8 mouse cellular contexts compared by ENCODE assay signal in the genomic region with DNA sequence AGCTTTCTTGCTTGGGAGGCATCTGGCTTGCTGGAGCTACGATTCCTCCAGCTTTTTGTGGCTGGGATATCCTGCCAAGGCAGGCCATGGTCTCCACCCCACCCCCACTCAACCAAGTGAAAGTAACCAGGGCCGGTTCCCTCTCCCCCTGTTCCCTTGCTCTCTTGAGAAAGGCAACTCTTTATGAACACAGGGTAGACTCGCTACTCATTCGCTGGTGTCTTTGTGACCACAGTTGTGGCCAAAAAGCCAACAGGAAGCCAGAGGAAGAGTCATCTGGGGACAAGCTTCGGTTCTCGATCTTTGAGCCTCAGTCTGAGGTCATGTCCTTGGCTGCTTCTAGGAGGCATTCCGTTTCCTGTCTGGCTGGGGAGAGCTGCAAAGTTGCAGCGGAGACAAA. TPM values are rescaled to one million over a fixed set of nuclear protein-coding genes. Genes with fewer than 3 reads are reported as not detected.
A peak's percentile ranks its signal among the peaks of the same experiment; 100 is the strongest.
DNase-seq lines count a peak whose midpoint lies in the region; ATAC-seq and TF ChIP-seq lines count a peak whose summit lies in the region.

No protein-coding gene starts in this region.

- H3K4me1 ChIP-seq in G1E (ENCODE audit: insufficient read depth, low read depth, low read length) = peaks cover 58% of the 10 kb centered on the region
- no peaks in the 10 kb centered on the region for H3K4me1 ChIP-seq in intestine, postnatal 0 days (replicated peaks; ENCODE audit: control insufficient read depth, insufficient read depth, low read length)
- H3K4me1 ChIP-seq in lung, embryonic 15.5 days = peaks cover 24% of the 10 kb centered on the region
- H3K4me1 ChIP-seq in testis, adult 2 months (ENCODE audit: control insufficient read depth, insufficient read depth, low read length) = no peaks in the 10 kb centered on the region
- H3K4me1 ChIP-seq in forebrain, embryonic 14.5 days (ENCODE audit: control insufficient read depth, insufficient read depth, low read length) = 0 out of 2 replicates have a peak, but pooled peaks cover 3% of the 10 kb centered on the region
- 0 out of 2 replicates have a peak, but pooled peaks cover 5% of the 10 kb centered on the region for H3K4me1 ChIP-seq in forebrain, embryonic 15.5 days

- 46% methylated on average over 8 of the region's 8 CpGs for whole genome bisulfite sequencing in intestine, postnatal 0 days
- 16% methylated on average over 8 of the region's 8 CpGs for WGBS in lung, embryonic 15.5 days
- WGBS in forebrain, embryonic 14.5 days = 85% methylated on average over 8 of the region's 8 CpGs
- 76% methylated on average over 8 of the region's 8 CpGs for WGBS in forebrain, embryonic 15.5 days

- no peak for TF ChIP-seq POLR2A in testis, adult 2 months (IDR thresholded peaks at IDR 0.05; ENCODE audit: control insufficient read depth, low read depth, low read length)

- no peaks in the 10 kb centered on the region for H3K36me3 ChIP-seq in G1E (replicated peaks)
- H3K36me3 ChIP-seq in intestine, postnatal 0 days (ENCODE audit: control insufficient read depth, insufficient read depth) = no peaks in the 10 kb centered on the region
- no peaks in the 10 kb centered on the region for H3K36me3 ChIP-seq in lung, embryonic 15.5 days
- no peaks in the 10 kb centered on the region for H3K36me3 ChIP-seq in testis, adult 2 months (ENCODE audit: control insufficient read depth, insufficient read depth, low read length)
- no peaks in the 10 kb centered on the region for H3K36me3 ChIP-seq in forebrain, embryonic 14.5 days (ENCODE audit: control insufficient read depth, insufficient read depth, low read length)
- H3K36me3 ChIP-seq in forebrain, embryonic 15.5 days = no peaks in the 10 kb centered on the region

- H3K9ac ChIP-seq in intestine, postnatal 0 days (ENCODE audit: low read depth, low read length) = no peak overlapping the region
- no peak overlapping the region for H3K9ac ChIP-seq in lung, embryonic 15.5 days
- H3K9ac ChIP-seq in forebrain, embryonic 14.5 days (ENCODE audit: low read length) = no peak overlapping the region
- H3K9ac ChIP-seq in forebrain, embryonic 15.5 days (replicated peaks) = no peak overlapping the region

- peaks cover 70% of the 10 kb centered on the region for H3K27me3 ChIP-seq in G1E (ENCODE audit: insufficient read depth, low read length)
- no peaks in the 10 kb centered on the region for H3K27me3 ChIP-seq in intestine, postnatal 0 days (replicated peaks; ENCODE audit: control insufficient read depth, insufficient read depth, low read length)
- H3K27me3 ChIP-seq in lung, embryonic 15.5 days = no peaks in the 10 kb centered on the region
- no peaks in the 10 kb centered on the region for H3K27me3 ChIP-seq in testis, adult 2 months (ENCODE audit: control insufficient read depth, insufficient read depth, low read length)
- H3K27me3 ChIP-seq in forebrain, embryonic 14.5 days (replicated peaks; ENCODE audit: control insufficient read depth, insufficient read depth, low read length) = no peaks in the 10 kb centered on the region
- H3K27me3 ChIP-seq in forebrain, embryonic 15.5 days = no peaks in the 10 kb centered on the region

- H3K4me2 ChIP-seq in intestine, postnatal 0 days (replicated peaks; ENCODE audit: low read depth) = no peak overlapping the region
- peak overlapping the region; percentile 26 for H3K4me2 ChIP-seq in lung, embryonic 15.5 days
- no peak overlapping the region for H3K4me2 ChIP-seq in forebrain, embryonic 14.5 days (ENCODE audit: low read length)
- H3K4me2 ChIP-seq in forebrain, embryonic 15.5 days (replicated peaks) = no peak overlapping the region

- peak overlapping the region; percentile 4; the same call in 1 of the 2 replicates for H3K27ac ChIP-seq in intestine, postnatal 0 days (ENCODE audit: low read depth, low read length)
- H3K27ac ChIP-seq in lung, embryonic 15.5 days = peak overlapping the region; percentile 35
- 0 out of 2 replicates have a peak overlapping the region, but pooled peaks have one; percentile 9 for H3K27ac ChIP-seq in testis, adult 2 months (ENCODE audit: control insufficient read depth, insufficient read depth, low read depth, low read length)
- no peak overlapping the region for H3K27ac ChIP-seq in forebrain, embryonic 14.5 days (ENCODE audit: low read depth, low read length)
- H3K27ac ChIP-seq in forebrain, embryonic 15.5 days (replicated peaks) = no peak overlapping the region

- H3K4me3 ChIP-seq in G1E (ENCODE audit: low read depth, low read length) = no peak overlapping the region; the same call in 1 of the 2 replicates
- H3K4me3 ChIP-seq in intestine, postnatal 0 days (ENCODE audit: low read depth, low read length) = no peak overlapping the region
- H3K4me3 ChIP-seq in lung, embryonic 15.5 days = no peak overlapping the region
- no peak overlapping the region for H3K4me3 ChIP-seq in testis, adult 2 months (ENCODE audit: control insufficient read depth, low read depth, low read length)
- no peak overlapping the region for H3K4me3 ChIP-seq in forebrain, embryonic 14.5 days (ENCODE audit: low read depth, low read length)
- no peak overlapping the region for H3K4me3 ChIP-seq in forebrain, embryonic 15.5 days

- peak; percentile 74 for ATAC-seq in CD4-positive, CD25-positive, alpha-beta regulatory T cell, adult 4 months
- ATAC-seq in G1E (ENCODE audit: extremely low read depth, insufficient number of reproducible peaks, low FRiP score, poor library complexity, severe bottlenecking) = peak; percentile 45
- ATAC-seq in intestine, postnatal 0 days = no peak
- ATAC-seq in lung, embryonic 15.5 days (ENCODE audit: borderline replicate concordance, extremely low read depth, low FRiP score, low TSS enrichment) = 0 out of 2 replicates have a peak, but pooled peaks have one; percentile 27
- ATAC-seq in forebrain, embryonic 14.5 days = no peak
- ATAC-seq in forebrain, embryonic 15.5 days (replicated peaks) = no peak

- no peak for TF ChIP-seq CTCF in G1E (IDR thresholded peaks at IDR 0.05; ENCODE audit: low read depth, low read length)
- no peak for TF ChIP-seq CTCF in intestine, postnatal 0 days (IDR thresholded peaks at IDR 0.05; ENCODE audit: low read depth)
- no peak for TF ChIP-seq CTCF in testis, adult 2 months (IDR thresholded peaks at IDR 0.05; ENCODE audit: control insufficient read depth, insufficient read depth, insufficient replicate concordance, low read depth, low read length)

- H3K9me3 ChIP-seq in G1E (replicated peaks) = no peaks in the 10 kb centered on the region
- no peaks in the 10 kb centered on the region for H3K9me3 ChIP-seq in intestine, postnatal 0 days (ENCODE audit: control insufficient read depth)
- no peaks in the 10 kb centered on the region for H3K9me3 ChIP-seq in lung, embryonic 15.5 days
- H3K9me3 ChIP-seq in forebrain, embryonic 14.5 days (replicated peaks; ENCODE audit: control insufficient read depth, low read length) = no peaks in the 10 kb centered on the region
- no peaks in the 10 kb centered on the region for H3K9me3 ChIP-seq in forebrain, embryonic 15.5 days

- no peak for DNase-seq in G1E (ENCODE audit: low spot score)
- peak; percentile 64 for DNase-seq in gastrocnemius, postnatal 10 days
- DNase-seq in forebrain, embryonic 14.5 days (ENCODE audit: low spot score) = no peak

RNA-seq across cellular contexts. Expression of a gene that starts 34.0 kb away (rescaled TPM):
- polyA plus RNA-seq in CD4-positive, CD25-positive, alpha-beta regulatory T cell, adult 4 months (2017; shearing (Covaris generic)) = 1 to 10 TPM; 4.1 to 9.9 TPM
- total RNA-seq in G1E (2014; fragmentation: Nextera tagmentation) (29.2 and 36.4 TPM in 2 replicates), G1E (2017) (16.7 and 18.9 TPM in 2 replicates)
- 29.6 and 31.7 TPM in 2 replicates for polyA plus RNA-seq in G1E (2012)
- 10 to 100 TPM; 50.5 to 60.6 TPM for total RNA-seq in gastrocnemius, postnatal 10 days (2021)
- 7.1 and 10.1 TPM in 2 replicates for polyA plus RNA-seq in intestine, postnatal 0 days (2015; fragmentation: Nextera tagmentation; extraction: Ambion mirVana)
- 17.7 and 19.7 TPM in 2 replicates for polyA plus RNA-seq in lung, embryonic 15.5 days (2015; fragmentation: Nextera tagmentation; extraction: Ambion mirVana)
- 1.9 and 3.9 TPM in 2 replicates for polyA plus RNA-seq in testis, adult 2 months (2012; rRNA removed)
- polyA plus RNA-seq in forebrain, embryonic 14.5 days (2014; fragmentation: Nextera tagmentation; extraction: Ambion mirVana) = 13.0 and 18.6 TPM in 2 replicates
- 39.2 and 43.4 TPM in 2 replicates for polyA plus RNA-seq in forebrain, embryonic 15.5 days (2015; fragmentation: Nextera tagmentation; extraction: Ambion mirVana)

Comparison
In these comparisons a context has a peak if more than half of its experiments do, and no peak if none do; other contexts are left out.
1. ATAC-seq: peak in CD4-positive, CD25-positive, alpha-beta regulatory T cell, adult 4 months (single experiment), G1E (single experiment) and lung, embryonic 15.5 days (single experiment); none in intestine, postnatal 0 days (single experiment), forebrain, embryonic 14.5 days (single experiment) and forebrain, embryonic 15.5 days (single experiment).
2. H3K27ac ChIP-seq: peak in intestine, postnatal 0 days (single experiment), lung, embryonic 15.5 days (single experiment) and testis, adult 2 months (single experiment); none in forebrain, embryonic 14.5 days (single experiment) and forebrain, embryonic 15.5 days (single experiment).